ENCODE assay signal across 8 mouse cellular contexts in the genomic region with DNA sequence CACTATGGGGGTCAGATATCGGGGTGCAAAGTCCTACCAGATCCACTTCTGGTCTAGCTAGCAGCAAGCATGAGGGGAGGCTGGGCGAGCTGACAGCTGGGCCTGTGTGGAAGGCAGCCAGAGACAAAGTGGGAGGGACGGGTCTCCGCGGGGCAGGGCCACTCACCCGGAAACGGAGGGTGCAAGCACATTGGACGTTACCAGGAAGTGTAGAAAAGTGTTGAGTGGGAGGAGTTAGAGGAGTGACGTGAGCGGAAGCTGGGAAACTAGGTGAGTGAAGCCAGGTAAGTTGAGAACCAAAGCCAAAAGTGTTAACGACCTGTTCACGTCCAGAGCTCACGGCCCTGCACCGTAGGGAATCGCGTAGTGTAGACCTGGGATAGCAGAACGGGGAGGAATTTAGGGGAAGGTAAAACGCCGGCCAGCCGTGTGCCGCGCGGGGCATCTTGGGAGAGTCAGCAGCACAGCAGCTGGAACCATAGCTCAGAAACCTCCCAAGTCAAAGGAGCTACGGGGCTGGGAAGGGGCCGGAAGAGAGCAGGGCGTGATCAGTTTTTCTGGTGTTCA. TPM values are rescaled to one million over a fixed set of nuclear protein-coding genes. Genes with fewer than 3 reads are reported as not detected.
DNase-seq lines count a peak whose midpoint lies in the region; ATAC-seq and TF ChIP-seq lines count a peak whose summit lies in the region.

A gene (plus strand): TSS at position 237 of the 567 bp plus-strand sequence.

- peak within 1 kb of the TSS; percentile 76 to 96 (median 77) for H3K4me3 ChIP-seq in CH12.LX (replicated peaks in 1 of 3; ENCODE audit: low read depth in 2 of 3, low read length in 2 of 3, poor library complexity in 1 of 3)
- H3K4me3 ChIP-seq in forebrain, embryonic 11.5 days (ENCODE audit: low read depth, low read length): peak within 1 kb of the TSS; percentile 59
- H3K4me3 ChIP-seq in heart, embryonic 16.5 days (ENCODE audit: low read length): peak within 1 kb of the TSS; percentile 87
- peak within 1 kb of the TSS; percentile 80 for H3K4me3 ChIP-seq in liver, embryonic 15.5 days (replicated peaks)
- H3K4me3 ChIP-seq in neural tube, embryonic 12.5 days: peak within 1 kb of the TSS; percentile 52

- TF ChIP-seq CTCF in CH12.LX (conservative IDR thresholded peaks at IDR 0.05 in 1 of 2, IDR thresholded peaks at IDR 0.05 in 1 of 2; ENCODE audit: low read depth in 2 of 2, low read length in 2 of 2): no peak

- peak within 1 kb of the TSS; percentile 88 for H3K9ac ChIP-seq in CH12.LX (ENCODE audit: insufficient read depth, low read depth)
- H3K9ac ChIP-seq in forebrain, embryonic 11.5 days (ENCODE audit: low read length): peak within 1 kb of the TSS; percentile 54
- peak within 1 kb of the TSS; percentile 78 for H3K9ac ChIP-seq in heart, embryonic 16.5 days (ENCODE audit: low read length)
- peak within 1 kb of the TSS; percentile 73 for H3K9ac ChIP-seq in liver, embryonic 15.5 days
- peak within 1 kb of the TSS; percentile 45 for H3K9ac ChIP-seq in neural tube, embryonic 12.5 days

- dilution Hi-C loops in CH12.LX (cut with MboI; ENCODE audit: extremely low pct_ligation_motif_present, extremely low pct_unique_long_range_greater_than_20kb, low sequenced_read_pairs): no loop called here

- peak within 1 kb of the TSS; percentile 85 for H3K4me2 ChIP-seq in CH12.LX (ENCODE audit: insufficient read depth, low read depth, poor library complexity, severe bottlenecking)
- peak within 1 kb of the TSS; percentile 55 for H3K4me2 ChIP-seq in forebrain, embryonic 11.5 days (ENCODE audit: low read depth, low read length, severe bottlenecking)
- peak within 1 kb of the TSS; percentile 91 for H3K4me2 ChIP-seq in heart, embryonic 16.5 days (ENCODE audit: low read depth, low read length)
- peak within 1 kb of the TSS; percentile 86 for H3K4me2 ChIP-seq in liver, embryonic 15.5 days
- peak within 1 kb of the TSS; percentile 56 for H3K4me2 ChIP-seq in neural tube, embryonic 12.5 days (replicated peaks)

- peak; percentile 96 for DNase-seq in CH12.LX (ENCODE audit: extremely low read depth)
- DNase-seq in c-Kit-positive CD71-positive TER-119-negative erythroid progenitor cells, embryonic 14.5 days (ENCODE audit: low read depth): peak; percentile 91
- peak; percentile 90 for DNase-seq in forebrain, embryonic 11.5 days (ENCODE audit: low spot score)
- peak; percentile 95 to 97 for DNase-seq in kidney, postnatal 36 days
- peak; percentile 88 for DNase-seq in telencephalon, adult 2 months (ENCODE audit: low read depth, low spot score)

- H3K4me1 ChIP-seq in CH12.LX (ENCODE audit: control insufficient read depth in 1 of 2, insufficient read depth in 2 of 2): peaks cover 8 to 19% of the 10 kb centered on the region in 2 experiments; a peak in 3 of 4 replicates
- no peaks in the 10 kb centered on the region for H3K4me1 ChIP-seq in forebrain, embryonic 11.5 days (replicated peaks; ENCODE audit: control insufficient read depth, insufficient read depth, low read length)
- peaks cover 5% of the 10 kb centered on the region for H3K4me1 ChIP-seq in heart, embryonic 16.5 days (ENCODE audit: control insufficient read depth, insufficient read depth, low read length)
- H3K4me1 ChIP-seq in liver, embryonic 15.5 days (replicated peaks): peaks cover 16% of the 10 kb centered on the region
- peaks cover 6% of the 10 kb centered on the region; the same call in 1 of the 2 replicates for H3K4me1 ChIP-seq in neural tube, embryonic 12.5 days

- no peak for TF ChIP-seq RAD21 in CH12.LX (IDR thresholded peaks at IDR 0.05; ENCODE audit: low read depth, low read length)

- H3K79me2 ChIP-seq in CH12.LX (replicated peaks; ENCODE audit: control insufficient read depth, extremely low read depth, insufficient read depth, poor library complexity, severe bottlenecking): peaks cover 2% of the 10 kb centered on the region; the same call in 1 of the 2 replicates

- H3K27ac ChIP-seq in CH12.LX (ENCODE audit: insufficient read depth, low read depth): peak within 1 kb of the TSS; percentile 37; the same call in 1 of the 2 replicates
- peak within 1 kb of the TSS; percentile 57 for H3K27ac ChIP-seq in forebrain, embryonic 11.5 days (ENCODE audit: low read depth, low read length)
- peak within 1 kb of the TSS; percentile 87 for H3K27ac ChIP-seq in heart, embryonic 16.5 days (ENCODE audit: low read length)
- peak within 1 kb of the TSS; percentile 89 for H3K27ac ChIP-seq in liver, embryonic 15.5 days (replicated peaks)
- no peak within 1 kb of the TSS for H3K27ac ChIP-seq in neural tube, embryonic 12.5 days

- peak; percentile 85 for TF ChIP-seq POLR2A in CH12.LX (IDR thresholded peaks at IDR 0.05; ENCODE audit: low read depth, low read length)

- TF ChIP-seq EP300 in CH12.LX (IDR thresholded peaks at IDR 0.05; ENCODE audit: low read length): 0 out of 2 replicates have a peak, but pooled peaks have one; percentile 37

- no peaks in the 10 kb centered on the region for H3K9me3 ChIP-seq in CH12.LX (replicated peaks; ENCODE audit: low read length)
- no peaks in the 10 kb centered on the region for H3K9me3 ChIP-seq in forebrain, embryonic 11.5 days (ENCODE audit: control insufficient read depth, low read length)
- H3K9me3 ChIP-seq in heart, embryonic 16.5 days (replicated peaks; ENCODE audit: control insufficient read depth, low read length): no peaks in the 10 kb centered on the region
- H3K9me3 ChIP-seq in liver, embryonic 15.5 days (replicated peaks): no peaks in the 10 kb centered on the region
- no peaks in the 10 kb centered on the region for H3K9me3 ChIP-seq in neural tube, embryonic 12.5 days

- H3K36me3 ChIP-seq in CH12.LX (replicated peaks in 1 of 2; ENCODE audit: control insufficient read depth in 1 of 2, insufficient read depth in 1 of 2, low read length in 1 of 2): peaks cover 3 to 17% of the 10 kb centered on the region in 2 experiments
- H3K36me3 ChIP-seq in forebrain, embryonic 11.5 days (ENCODE audit: control insufficient read depth, insufficient read depth, low read length): no peaks in the 10 kb centered on the region
- H3K36me3 ChIP-seq in heart, embryonic 16.5 days (ENCODE audit: control insufficient read depth, insufficient read depth): no peaks in the 10 kb centered on the region
- H3K36me3 ChIP-seq in liver, embryonic 15.5 days (replicated peaks): peaks cover 4% of the 10 kb centered on the region; the same call in 1 of the 2 replicates
- H3K36me3 ChIP-seq in neural tube, embryonic 12.5 days: no peaks in the 10 kb centered on the region

- peak; percentile 100 for ATAC-seq in forebrain, embryonic 11.5 days (replicated peaks; ENCODE audit: low FRiP score)
- ATAC-seq in heart, embryonic 16.5 days (replicated peaks; ENCODE audit: extremely low read depth, insufficient read depth, low FRiP score): peak; percentile 100
- peak; percentile 100 for ATAC-seq in liver, embryonic 15.5 days (ENCODE audit: insufficient read depth)
- peak; percentile 99 for ATAC-seq in neural tube, embryonic 12.5 days (ENCODE audit: low FRiP score, low read depth)

- in situ Hi-C loops in CH12.LX (cut with MboI; ENCODE audit: low pct_ligation_motif_present, low pct_unique_long_range_greater_than_20kb, low sequenced_read_pairs): no loop called here

- under 1% methylated on average over 26 of the region's 26 CpGs for WGBS in forebrain, embryonic 11.5 days
- under 1% methylated on average over 26 of the region's 26 CpGs for WGBS in heart, embryonic 16.5 days
- under 1% methylated on average over 26 of the region's 26 CpGs for WGBS in liver, embryonic 15.5 days (ENCODE audit: insufficient replicate concordance)
- under 1% methylated on average over 26 of the region's 26 CpGs for WGBS in neural tube, embryonic 12.5 days

- no peaks in the 10 kb centered on the region for H3K27me3 ChIP-seq in CH12.LX (replicated peaks)
- H3K27me3 ChIP-seq in forebrain, embryonic 11.5 days (ENCODE audit: control insufficient read depth, insufficient read depth, low read length): no peaks in the 10 kb centered on the region
- no peaks in the 10 kb centered on the region for H3K27me3 ChIP-seq in heart, embryonic 16.5 days (ENCODE audit: control insufficient read depth, insufficient read depth, low read length)
- H3K27me3 ChIP-seq in liver, embryonic 15.5 days: no peaks in the 10 kb centered on the region
- no peaks in the 10 kb centered on the region for H3K27me3 ChIP-seq in neural tube, embryonic 12.5 days (replicated peaks)

TF ChIP-seq in CH12.LX, 34 proteins besides CTCF, POLR2A, EP300 and RAD21 (continues in another document):
- peak; percentile 77 for TF ChIP-seq NELFE (IDR thresholded peaks at IDR 0.05; ENCODE audit: low read depth, low read length)
- TF ChIP-seq POLR2AphosphoS2 (IDR thresholded peaks at IDR 0.05; ENCODE audit: low read depth, low read length): 0 out of 2 replicates have a peak, but pooled peaks have one; percentile 41
- TF ChIP-seq RCOR1 (conservative IDR thresholded peaks at IDR 0.05; ENCODE audit: low read depth, low read length): peak; percentile 80; the same call in 1 of the 2 replicates
- TF ChIP-seq NRF1 (IDR thresholded peaks at IDR 0.05; ENCODE audit: low read depth, low read length): peak; percentile 32; the same call in 1 of the 2 replicates
- TF ChIP-seq JUND (conservative IDR thresholded peaks at IDR 0.05; ENCODE audit: low read depth, low read length): no peak; the same call in 1 of the 2 replicates
- TF ChIP-seq MEF2A (IDR thresholded peaks at IDR 0.05; ENCODE audit: borderline replicate concordance, low read depth, low read length): peak; percentile 51; the same call in 1 of the 2 replicates
- peak; percentile 74 for TF ChIP-seq MAX (IDR thresholded peaks at IDR 0.05; ENCODE audit: low read length)
- peak; percentile 67; the same call in 1 of the 2 replicates for TF ChIP-seq TCF12 (IDR thresholded peaks at IDR 0.05; ENCODE audit: low read depth, low read length)
- no peak for TF ChIP-seq ZC3H11A (IDR thresholded peaks at IDR 0.05; ENCODE audit: low read depth, low read length)
- TF ChIP-seq E2F4 (IDR thresholded peaks at IDR 0.05; ENCODE audit: insufficient replicate concordance, low read depth, low read length): peak; percentile 74; the same call in 1 of the 2 replicates
- peak; percentile 89 for TF ChIP-seq SIN3A (IDR thresholded peaks at IDR 0.05; ENCODE audit: low read length)
- no peak for TF ChIP-seq UBTF (IDR thresholded peaks at IDR 0.05; ENCODE audit: low read depth, low read length)
- TF ChIP-seq PAX5 (IDR thresholded peaks at IDR 0.05; ENCODE audit: low read length): no peak
- peak; percentile 99 for TF ChIP-seq ELF1 (IDR thresholded peaks at IDR 0.05; ENCODE audit: low read depth, low read length)

RNA-seq across cellular contexts. Expression of the gene that starts here (rescaled TPM):
- total RNA-seq in CH12.LX (2012; rRNA removed) (6.1 and 6.8 TPM in 2 replicates), CH12.LX (2014; rRNA removed) (16.7 and 18.1 TPM in 2 replicates)
- 4.5 TPM in 2 replicates for polyA plus RNA-seq in CH12.LX (2012; ENCODE audit: insufficient read length, low read depth)
- polyA plus RNA-seq in forebrain, embryonic 11.5 days (2014; fragmentation: Nextera tagmentation; extraction: Ambion mirVana): 13.7 and 14.6 TPM in 2 replicates
- 10.8 and 12.0 TPM in 2 replicates for polyA plus RNA-seq in heart, embryonic 16.5 days (2015; fragmentation: Nextera tagmentation; extraction: Ambion mirVana)
- polyA plus RNA-seq in liver, embryonic 15.5 days (2015; fragmentation: Nextera tagmentation; extraction: Ambion mirVana): 6.1 and 6.3 TPM in 2 replicates
- 13.8 and 15.1 TPM in 2 replicates for polyA plus RNA-seq in neural tube, embryonic 12.5 days (2016; fragmentation: Nextera tagmentation; extraction: Ambion mirVana)
